Mouse (Mus musculus) megakaryocyte, embryonic 14.5 days (primary cell): ENCODE measurements around the gene Nipbl. TPM values are rescaled to one million over a fixed set of nuclear protein-coding genes. Genes with fewer than 3 reads are reported as not detected.

ENCODE experiments used
- H3K27me3 ChIP-seq: replicated peaks from 2 replicates; pipeline ENCODE3; 2012; ENCODE audit warnings: inconsistent platforms
- H3K36me3 ChIP-seq: replicated peaks from 2 replicates; pipeline ENCODE3; 2012; ENCODE audit warnings: low read length, inconsistent platforms, mixed read lengths
- H3K4me1 ChIP-seq: 2 replicates; pipeline ENCODE4 v1.6.1; 2012; ENCODE audit warnings: inconsistent platforms
- H3K4me3 ChIP-seq: replicated peaks from 2 replicates; pipeline ENCODE3; 2012; ENCODE audit warnings: moderate library complexity, mild to moderate bottlenecking, inconsistent platforms
- H3K9me3 ChIP-seq: 2 replicates; pipeline ENCODE4 v1.6.1; 2012; ENCODE audit warnings: inconsistent platforms
- FLI1 ChIP-seq: IDR thresholded peaks from 2 replicates; pipeline ENCODE4 v1.6.1; 2012; ENCODE audit warnings: low read length, inconsistent platforms, mixed read lengths
- GATA1 ChIP-seq: IDR thresholded peaks from 3 replicates; pipeline ENCODE4 v1.6.1; 2012; ENCODE audit warnings: mixed read lengths, low read length, inconsistent platforms, borderline replicate concordance
- polyA plus RNA-seq: library from polyadenylated mRNA; stranded (reverse); fragments of >175 nt; gene quantifications from 2 replicates; pipeline ENCODE4 v1.2.3, GENCODE M21; 2012; ENCODE audit warnings: low replicate concordance; ENCODE audit not compliant: insufficient read depth

Nipbl gene
- polyA plus RNA-seq, 1 experiment, result 1.7 TPM

DNA sequence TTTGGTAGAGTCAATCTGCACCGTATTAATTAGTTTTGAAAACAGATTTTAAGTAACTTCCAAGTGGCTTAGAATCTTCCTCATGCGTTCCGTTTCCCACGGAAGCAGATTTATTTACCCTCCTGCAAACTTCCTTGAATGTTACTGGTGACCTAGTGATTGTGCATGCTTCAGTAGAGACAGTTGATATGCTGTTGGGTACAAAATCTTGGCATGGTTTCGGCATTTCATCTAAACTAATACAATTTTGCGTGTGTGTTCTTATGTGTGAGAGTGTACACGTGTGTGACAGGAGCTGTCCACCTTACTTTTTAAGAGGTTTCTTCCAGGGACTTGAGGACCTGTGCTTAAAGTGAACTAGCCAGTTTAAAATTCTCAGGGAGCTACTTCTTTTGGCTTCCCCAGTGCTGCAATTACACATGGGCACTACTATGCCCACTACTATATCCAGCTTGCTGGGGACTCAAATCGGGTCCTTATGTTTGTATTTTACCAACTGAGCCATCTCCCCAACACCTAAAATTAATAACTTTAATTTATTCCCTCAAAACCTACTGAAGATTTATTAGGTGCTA is 3.0 kb upstream of the Nipbl start:
- TF ChIP-seq GATA1 (no peak), FLI1 (no peak)
- Histone ChIP-seq H3K9me3 (no peaks in the 10 kb centered on the region), H3K4me3 (peak overlapping the region; percentile 64), H3K4me1 (peaks cover 25% of the 10 kb centered on the region; the same call in 1 of the 2 replicates), H3K36me3 (no peaks in the 10 kb centered on the region), H3K27me3 (no peaks in the 10 kb centered on the region)

DNA sequence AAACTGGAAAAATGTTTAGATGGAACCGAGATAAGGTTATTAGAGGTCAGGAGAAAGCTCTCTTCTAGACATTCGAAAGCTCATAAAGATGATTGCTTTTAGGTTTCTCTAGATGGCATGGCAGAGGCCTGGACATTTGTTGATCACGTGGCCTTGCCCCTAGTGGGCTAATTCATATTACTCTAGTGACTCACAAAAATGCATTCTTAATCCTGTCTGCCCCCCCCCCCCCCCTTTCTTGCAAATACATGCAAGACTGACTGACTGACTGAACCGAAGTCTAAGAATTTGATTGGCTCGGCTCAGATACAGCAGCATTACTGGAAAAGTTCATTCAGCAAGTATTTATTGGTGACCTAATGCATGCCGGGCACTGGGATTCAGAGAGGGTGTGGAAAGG is 2.2 kb upstream of the Nipbl start:
- no peaks in the 10 kb centered on the region for H3K36me3 ChIP-seq
- peak overlapping the region; percentile 94 for H3K4me3 ChIP-seq
- H3K27me3 ChIP-seq, result no peaks in the 10 kb centered on the region
- peaks cover 29% of the 10 kb centered on the region; the same call in 1 of the 2 replicates for H3K4me1 ChIP-seq
- no peaks in the 10 kb centered on the region for H3K9me3 ChIP-seq
- no peak for TF ChIP-seq GATA1
- no peak for TF ChIP-seq FLI1

DNA sequence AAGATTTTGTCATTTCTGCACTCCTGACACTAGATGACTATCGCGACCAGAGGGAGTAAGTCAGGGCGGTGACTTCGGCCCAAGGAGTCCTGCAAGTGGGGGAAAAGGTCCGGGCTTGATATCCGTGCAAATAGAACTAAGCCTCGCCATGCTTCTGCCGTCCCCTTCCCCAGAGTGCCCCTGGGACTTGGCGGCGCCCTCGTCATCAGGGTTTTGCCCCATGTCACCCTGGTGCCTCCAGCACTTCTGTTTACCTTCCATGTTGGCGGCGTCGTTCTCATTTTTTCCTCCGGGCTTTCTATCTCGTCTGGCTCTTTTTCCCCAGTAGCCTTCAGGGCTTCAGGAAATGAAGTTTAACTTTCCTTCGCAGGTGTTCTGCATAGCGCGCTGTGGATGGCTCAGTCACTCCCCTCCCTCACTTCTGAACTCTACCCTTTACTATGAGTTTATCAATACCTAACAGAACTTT is 1.7 kb upstream of the Nipbl start:
- Histone ChIP-seq H3K4me3 (peak overlapping the region; percentile 94), H3K36me3 (no peaks in the 10 kb centered on the region), H3K9me3 (no peaks in the 10 kb centered on the region), H3K4me1 (peaks cover 25% of the 10 kb centered on the region; the same call in 1 of the 2 replicates), H3K27me3 (no peaks in the 10 kb centered on the region)
- TF ChIP-seq GATA1 (no peak), FLI1 (no peak)

DNA sequence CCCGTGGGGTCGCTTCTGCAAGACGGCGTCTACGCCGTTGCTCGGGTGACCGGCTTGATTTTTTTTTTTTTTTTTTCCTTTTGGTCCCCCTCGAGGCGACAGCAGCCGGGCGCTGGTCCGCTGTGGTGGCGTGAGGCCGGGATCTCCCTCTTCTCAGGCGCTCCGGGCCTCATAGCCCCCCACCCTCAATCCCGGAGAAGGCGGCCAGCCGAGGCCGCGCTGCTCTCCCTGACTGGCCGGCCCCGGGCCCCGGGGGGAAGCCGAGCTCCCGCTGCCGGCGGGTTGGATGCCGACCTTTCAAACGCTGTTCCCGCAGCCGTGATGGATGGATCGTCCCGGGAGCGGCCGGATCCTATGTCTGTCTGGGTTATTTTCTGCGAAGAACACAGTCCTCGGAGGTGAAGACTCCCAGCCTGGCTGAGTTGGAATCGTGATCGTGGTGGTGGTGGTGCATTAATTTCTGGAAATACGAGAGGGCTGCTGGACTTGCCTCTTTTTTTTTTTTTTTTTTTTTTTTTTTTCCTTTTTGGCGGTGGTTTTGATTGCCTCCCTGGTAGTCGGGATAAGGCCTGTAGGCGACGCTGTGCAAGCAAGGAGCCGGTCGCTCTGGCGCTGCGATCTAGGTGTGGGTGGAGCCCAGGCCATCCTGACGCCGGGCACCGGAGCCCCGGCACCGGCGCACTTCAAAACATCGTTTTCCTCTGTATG is 781 bp upstream of the Nipbl start:
- peaks cover 25% of the 10 kb centered on the region; the same call in 1 of the 2 replicates for H3K4me1 ChIP-seq

DNA sequence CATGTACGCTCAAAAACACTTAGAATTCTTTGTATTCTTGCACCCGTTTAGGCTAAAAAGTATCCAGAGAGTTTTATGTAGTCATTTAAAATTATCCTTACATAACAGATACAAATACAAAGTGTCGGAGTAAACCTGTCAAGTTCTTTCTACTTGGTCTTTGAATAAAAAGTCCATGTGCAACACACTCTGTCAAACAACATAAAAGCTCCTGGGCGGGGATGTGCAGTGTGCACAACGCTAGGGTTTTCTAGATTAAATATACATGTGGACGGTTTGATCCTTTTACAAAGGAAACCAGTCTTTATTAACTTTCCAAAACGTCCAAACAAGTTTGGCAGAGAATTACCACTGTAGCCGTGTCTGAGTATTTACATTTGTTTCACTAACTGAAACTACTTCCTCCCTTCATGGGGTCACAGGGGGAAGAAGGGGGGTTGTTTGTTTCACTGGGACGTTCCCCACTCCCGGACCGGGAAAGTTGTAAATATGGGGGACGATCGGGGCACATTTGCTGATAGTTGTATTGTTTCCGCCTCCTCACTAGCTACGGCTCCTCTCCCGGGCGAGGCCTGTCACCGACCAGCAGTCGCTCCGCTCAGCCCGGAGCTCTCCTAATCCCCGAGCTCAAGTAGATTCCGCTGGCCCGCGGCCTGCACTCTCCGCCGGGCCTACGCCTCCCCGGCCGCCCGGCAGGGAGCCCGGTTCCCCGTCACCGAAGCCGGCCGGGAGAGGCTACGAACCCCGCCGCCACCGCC is 916 bp downstream of the Nipbl start:
- no peaks in the 10 kb centered on the region for H3K36me3 ChIP-seq
- peak overlapping the region; percentile 94 for H3K4me3 ChIP-seq
- no peak for TF ChIP-seq GATA1
- TF ChIP-seq FLI1, result no peak
- no peaks in the 10 kb centered on the region for H3K9me3 ChIP-seq
- H3K4me1 ChIP-seq, result peaks cover 25% of the 10 kb centered on the region; the same call in 1 of the 2 replicates
- no peaks in the 10 kb centered on the region for H3K27me3 ChIP-seq

More for the DNA sequence above, 781 bp upstream of the Nipbl start:
- Histone ChIP-seq H3K27me3 (no peaks in the 10 kb centered on the region), H3K36me3 (no peaks in the 10 kb centered on the region), H3K9me3 (no peaks in the 10 kb centered on the region), H3K4me3 (peak overlapping the region; percentile 94)
- TF ChIP-seq FLI1 (no peak), GATA1 (no peak)

DNA sequence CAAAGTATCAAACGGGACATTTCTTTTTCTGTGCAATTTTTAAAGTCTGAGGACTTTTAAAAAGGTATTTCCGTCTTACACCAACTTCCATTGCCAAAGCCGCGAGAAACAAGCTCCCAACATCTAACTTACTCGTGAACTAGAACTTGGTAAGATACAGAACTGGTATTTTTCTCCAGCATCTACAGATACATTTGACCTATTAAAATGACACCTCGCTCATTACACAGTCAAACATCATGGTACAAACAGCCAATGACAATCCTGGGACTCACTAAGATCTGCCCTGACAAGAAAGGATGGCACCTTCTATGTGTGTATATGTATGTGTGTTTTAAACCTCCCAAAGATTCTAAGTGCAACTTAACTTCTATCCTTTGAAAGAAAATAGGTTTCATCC is 1.5 kb downstream of the Nipbl start:
- peak overlapping the region; percentile 94 for H3K4me3 ChIP-seq
- peaks cover 27% of the 10 kb centered on the region; the same call in 1 of the 2 replicates for H3K4me1 ChIP-seq
- H3K27me3 ChIP-seq, result no peaks in the 10 kb centered on the region
- no peaks in the 10 kb centered on the region for H3K36me3 ChIP-seq
- H3K9me3 ChIP-seq, result no peaks in the 10 kb centered on the region
- no peak for TF ChIP-seq FLI1
- no peak for TF ChIP-seq GATA1

DNA sequence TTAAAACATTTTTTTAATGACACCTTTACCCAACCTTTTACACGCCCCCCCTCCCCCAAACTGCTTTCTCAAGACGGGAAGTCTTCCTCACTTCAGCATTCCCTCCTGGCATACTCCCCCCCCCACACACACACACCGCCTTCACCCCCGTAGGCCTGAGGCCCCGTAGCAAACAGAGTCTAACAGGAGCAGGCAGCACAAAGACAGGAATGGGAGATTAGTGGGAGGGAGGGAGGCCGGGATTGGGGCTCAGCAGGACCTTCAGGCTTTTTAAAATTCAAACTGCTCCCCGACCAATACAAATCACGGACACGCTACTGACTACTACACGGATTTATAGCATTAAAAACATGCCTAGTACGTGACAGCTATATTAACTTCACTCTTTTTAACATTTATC is 2.1 kb downstream of the Nipbl start:
- Histone ChIP-seq H3K4me1 (peaks cover 22% of the 10 kb centered on the region; the same call in 1 of the 2 replicates), H3K9me3 (no peaks in the 10 kb centered on the region), H3K36me3 (no peaks in the 10 kb centered on the region), H3K4me3 (peak overlapping the region; percentile 94), H3K27me3 (no peaks in the 10 kb centered on the region)
- TF ChIP-seq GATA1 (no peak), FLI1 (no peak)

DNA sequence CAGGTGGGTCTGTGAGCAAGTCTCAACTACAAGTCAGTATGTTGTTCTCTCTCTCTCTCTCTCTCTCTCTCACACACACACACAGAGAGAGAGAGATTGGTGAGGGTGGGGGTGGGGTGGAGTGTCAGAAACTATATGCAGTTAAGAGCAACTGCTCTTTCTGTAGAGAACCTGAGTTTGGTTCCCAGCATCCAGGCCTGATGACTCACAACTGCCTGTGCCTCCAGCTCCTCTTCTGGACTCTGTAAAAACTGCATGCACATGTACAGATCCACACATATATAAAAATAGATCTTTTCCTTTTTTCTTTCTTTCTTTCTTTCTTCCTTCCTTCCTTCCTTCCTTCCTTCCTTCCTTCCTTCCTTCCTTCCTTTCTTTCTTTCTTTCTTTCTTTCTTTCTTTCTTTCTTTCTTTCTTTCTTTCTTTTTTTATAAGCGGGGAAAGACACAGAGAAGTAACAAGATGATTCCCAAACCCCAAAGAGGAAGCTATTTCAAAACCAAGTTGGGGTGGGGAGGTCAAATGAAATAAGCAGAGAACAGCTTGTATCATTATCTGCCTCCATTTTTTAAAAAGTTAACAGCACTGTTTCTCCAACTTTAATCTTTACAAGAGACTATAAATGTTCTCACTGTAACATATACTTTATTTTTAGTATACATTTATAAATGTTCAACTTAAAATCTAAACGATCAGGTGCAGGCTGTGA is 10.9 kb downstream of the Nipbl start:
- H3K36me3 ChIP-seq, result peaks cover 8% of the 10 kb centered on the region
- TF ChIP-seq GATA1 (no peak), FLI1 (no peak)
- H3K4me1 ChIP-seq, result peaks cover 30% of the 10 kb centered on the region
- no peaks in the 10 kb centered on the region for H3K9me3 ChIP-seq
- no peak overlapping the region for H3K4me3 ChIP-seq
- H3K27me3 ChIP-seq, result no peaks in the 10 kb centered on the region

DNA sequence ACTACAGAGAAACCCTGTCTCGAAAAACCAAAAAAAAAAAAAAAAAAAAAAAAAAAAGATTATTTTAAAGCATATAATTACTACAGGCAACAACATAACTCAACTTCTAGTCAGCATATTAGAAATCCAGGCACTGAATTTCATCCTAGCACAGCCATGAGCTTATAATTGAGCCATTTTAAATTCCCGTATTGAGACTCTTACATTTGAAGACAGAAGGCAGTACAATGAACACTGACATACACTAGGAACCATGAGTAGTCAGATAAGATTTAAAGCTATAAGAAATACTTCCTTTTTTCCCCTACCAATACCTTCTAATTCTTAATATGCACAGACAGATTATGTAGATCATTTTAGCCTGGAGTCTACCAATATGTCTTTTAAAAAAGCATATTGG is 11.7 kb downstream of the Nipbl start:
- no peaks in the 10 kb centered on the region for H3K9me3 ChIP-seq
- no peak for TF ChIP-seq GATA1
- TF ChIP-seq FLI1, result no peak

DNA sequence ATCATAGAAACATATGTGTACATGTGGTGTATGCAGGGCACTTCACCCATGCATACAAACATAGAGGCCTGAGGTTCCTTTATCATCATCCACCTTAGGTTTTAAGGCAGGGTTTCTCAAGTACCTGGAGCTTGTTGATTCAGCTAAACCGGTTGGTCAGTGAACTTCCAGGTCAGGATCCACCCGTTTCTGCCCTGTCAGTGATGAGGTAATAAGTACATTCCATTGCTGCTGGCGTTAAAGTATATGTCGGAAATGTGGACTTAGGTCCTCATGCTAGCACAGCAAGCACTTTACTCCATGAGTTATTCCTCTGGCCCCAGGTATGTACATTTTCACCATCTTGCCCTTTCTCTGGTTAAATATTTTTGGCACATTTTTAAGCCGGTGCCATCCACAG is 14.8 kb downstream of the Nipbl start:
- H3K36me3 ChIP-seq, result peaks cover 8% of the 10 kb centered on the region
- H3K4me1 ChIP-seq, result peaks cover 30% of the 10 kb centered on the region
- H3K27me3 ChIP-seq, result no peaks in the 10 kb centered on the region
- TF ChIP-seq FLI1 (no peak), GATA1 (no peak)
- H3K9me3 ChIP-seq, result no peaks in the 10 kb centered on the region
- H3K4me3 ChIP-seq, result no peak overlapping the region

More for the DNA sequence above, 11.7 kb downstream of the Nipbl start:
- H3K4me1 ChIP-seq, result peaks cover 25% of the 10 kb centered on the region
- no peaks in the 10 kb centered on the region for H3K27me3 ChIP-seq
- H3K36me3 ChIP-seq, result peaks cover 8% of the 10 kb centered on the region
- no peak overlapping the region for H3K4me3 ChIP-seq
